Mouse (Mus musculus): ENCODE measurements around the gene Mvb12b. TPM values are rescaled to one million over a fixed set of nuclear protein-coding genes. Genes with fewer than 3 reads are reported as not detected.
A peak's percentile ranks its signal among the peaks of the same experiment; 100 is the strongest.

Gene Mvb12b
- total and polyA plus RNA-seq, 2 experiments from 2014 or later: 68.1 to 155 TPM

- WGBS: 51% methylated on average over 6 of the region's 6 CpGs
- no peak overlapping the region for H3K4me3 ChIP-seq (ENCODE audit: low read depth, low read length)
- no peak overlapping the region for H3K4me2 ChIP-seq (ENCODE audit: low read depth, low read length, poor library complexity, severe bottlenecking)
- H3K4me1 ChIP-seq (ENCODE audit: insufficient read depth, low read length): peaks cover 12% of the 10 kb centered on the region; the same call in 1 of the 2 replicates
- ATAC-seq (ENCODE audit: low FRiP score) (no peak), DNase-seq (ENCODE audit: low spot score) (no peak)
- no peak overlapping the region for H3K27ac ChIP-seq (ENCODE audit: low read depth, low read length)
- TF ChIP-seq CTCF (IDR thresholded peaks at IDR 0.05): no peak
- H3K27me3 ChIP-seq (ENCODE audit: insufficient read depth, low read length): no peaks in the 10 kb centered on the region
- H3K9me3 ChIP-seq (ENCODE audit: low read length): no peaks in the 10 kb centered on the region
- no peak overlapping the region for H3K9ac ChIP-seq (replicated peaks; ENCODE audit: low read length, poor library complexity, severe bottlenecking)
- H3K36me3 ChIP-seq (ENCODE audit: insufficient read depth, low read length): no peaks in the 10 kb centered on the region
Measured at GRCm38 (mm10) chr2:33786064-33786463, 101.7 kb downstream of the Mvb12b start.

DNA sequence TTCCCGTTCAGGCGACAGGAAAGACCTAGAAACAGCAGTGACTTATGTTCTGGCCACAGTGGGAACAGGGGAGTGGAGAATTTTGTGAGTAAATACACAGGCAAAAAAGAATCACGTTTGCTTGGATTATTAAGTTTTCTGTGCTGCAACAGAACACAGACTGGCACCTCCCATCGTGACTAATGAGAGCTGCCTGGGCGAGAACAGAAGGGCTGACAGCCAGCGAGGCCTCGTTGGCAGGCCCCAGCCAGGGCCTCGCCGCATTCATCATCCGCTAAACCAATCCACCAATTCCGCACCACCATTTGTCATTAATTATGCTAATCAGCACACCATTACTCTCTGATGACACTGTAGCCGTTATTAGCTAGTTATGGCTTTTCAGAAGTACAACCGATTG lies 102.2 kb downstream of the Mvb12b start:
- Histone ChIP-seq H3K4me2 (ENCODE audit: low read depth, low read length, poor library complexity, severe bottlenecking) (no peak overlapping the region), H3K9ac (replicated peaks; ENCODE audit: low read length, poor library complexity, severe bottlenecking) (0 out of 2 replicates have a peak overlapping the region, but pooled peaks have one; percentile 1), H3K4me3 (ENCODE audit: low read depth, low read length) (no peak overlapping the region), H3K9me3 (ENCODE audit: low read length) (no peaks in the 10 kb centered on the region), H3K27ac (ENCODE audit: low read depth, low read length) (no peak overlapping the region), H3K27me3 (ENCODE audit: insufficient read depth, low read length) (no peaks in the 10 kb centered on the region), H3K4me1 (ENCODE audit: insufficient read depth, low read length) (peaks cover 12% of the 10 kb centered on the region; the same call in 1 of the 2 replicates), H3K36me3 (ENCODE audit: insufficient read depth, low read length) (no peaks in the 10 kb centered on the region)
- peak; percentile 86 for DNase-seq (ENCODE audit: low spot score)
- TF ChIP-seq CTCF (IDR thresholded peaks at IDR 0.05): no peak
- no peak; the same call in 1 of the 2 replicates for ATAC-seq (ENCODE audit: low FRiP score)
- WGBS: 16% methylated on average over 13 of the region's 13 CpGs

- no peak for ATAC-seq (ENCODE audit: low FRiP score)
Measured at GRCm38 (mm10) chr2:33784721-33785120, 103.0 kb downstream of the Mvb12b start.

GRCm38 (mm10) chr2:33783419-33783818 lies 104.3 kb downstream of the Mvb12b start:
- no peak for ATAC-seq (ENCODE audit: low FRiP score)
- peaks cover 12% of the 10 kb centered on the region; the same call in 1 of the 2 replicates for H3K4me1 ChIP-seq (ENCODE audit: insufficient read depth, low read length)

More at GRCm38 (mm10) chr2:33784721-33785120, 103.0 kb downstream of the Mvb12b start:
- no peaks in the 10 kb centered on the region for H3K9me3 ChIP-seq (ENCODE audit: low read length)
- H3K27me3 ChIP-seq (ENCODE audit: insufficient read depth, low read length): no peaks in the 10 kb centered on the region
- H3K4me1 ChIP-seq (ENCODE audit: insufficient read depth, low read length): peaks cover 12% of the 10 kb centered on the region; the same call in 1 of the 2 replicates
- no peak for DNase-seq (ENCODE audit: low spot score)
- 76% methylated on average over 1 of the region's 1 CpGs for WGBS
- H3K4me2 ChIP-seq (ENCODE audit: low read depth, low read length, poor library complexity, severe bottlenecking): no peak overlapping the region
- TF ChIP-seq CTCF (IDR thresholded peaks at IDR 0.05): no peak
- H3K4me3 ChIP-seq (ENCODE audit: low read depth, low read length): no peak overlapping the region
- no peak overlapping the region for H3K9ac ChIP-seq (replicated peaks; ENCODE audit: low read length, poor library complexity, severe bottlenecking)
- no peaks in the 10 kb centered on the region for H3K36me3 ChIP-seq (ENCODE audit: insufficient read depth, low read length)
- no peak overlapping the region for H3K27ac ChIP-seq (ENCODE audit: low read depth, low read length)

GRCm38 (mm10) chr2:33781655-33782400 lies 105.9 kb downstream of the Mvb12b start:
- H3K27me3 ChIP-seq (ENCODE audit: insufficient read depth, low read length): no peaks in the 10 kb centered on the region
- 47% methylated on average over 11 of the region's 11 CpGs for WGBS
- H3K4me1 ChIP-seq (ENCODE audit: insufficient read depth, low read length): peaks cover 12% of the 10 kb centered on the region; the same call in 1 of the 2 replicates
- no peak overlapping the region for H3K9ac ChIP-seq (replicated peaks; ENCODE audit: low read length, poor library complexity, severe bottlenecking)
- no peak overlapping the region for H3K4me2 ChIP-seq (ENCODE audit: low read depth, low read length, poor library complexity, severe bottlenecking)
- 0 out of 2 replicates have a peak overlapping the region, but pooled peaks have one; percentile 55 for H3K27ac ChIP-seq (ENCODE audit: low read depth, low read length)
- no peaks in the 10 kb centered on the region for H3K36me3 ChIP-seq (ENCODE audit: insufficient read depth, low read length)
- DNase-seq (ENCODE audit: low spot score) (no peak), ATAC-seq (ENCODE audit: low FRiP score) (no peak)
- TF ChIP-seq CTCF (IDR thresholded peaks at IDR 0.05): no peak
- H3K4me3 ChIP-seq (ENCODE audit: low read depth, low read length): no peak overlapping the region
- H3K9me3 ChIP-seq (ENCODE audit: low read length): no peaks in the 10 kb centered on the region

More at GRCm38 (mm10) chr2:33783419-33783818, 104.3 kb downstream of the Mvb12b start:
- 91% methylated on average over 7 of the region's 7 CpGs for WGBS
- no peaks in the 10 kb centered on the region for H3K9me3 ChIP-seq (ENCODE audit: low read length)
- H3K4me3 ChIP-seq (ENCODE audit: low read depth, low read length): no peak overlapping the region
- DNase-seq (ENCODE audit: low spot score): no peak
- no peak for TF ChIP-seq CTCF (IDR thresholded peaks at IDR 0.05)
- H3K27me3 ChIP-seq (ENCODE audit: insufficient read depth, low read length): no peaks in the 10 kb centered on the region
- no peak overlapping the region for H3K9ac ChIP-seq (replicated peaks; ENCODE audit: low read length, poor library complexity, severe bottlenecking)
- no peak overlapping the region for H3K27ac ChIP-seq (ENCODE audit: low read depth, low read length)
- no peak overlapping the region for H3K4me2 ChIP-seq (ENCODE audit: low read depth, low read length, poor library complexity, severe bottlenecking)
- no peaks in the 10 kb centered on the region for H3K36me3 ChIP-seq (ENCODE audit: insufficient read depth, low read length)

GRCm38 (mm10) chr2:33778466-33778865 lies 109.3 kb downstream of the Mvb12b start:
- Histone ChIP-seq H3K36me3 (ENCODE audit: insufficient read depth, low read length) (peaks cover 5% of the 10 kb centered on the region; the same call in 1 of the 2 replicates), H3K27ac (ENCODE audit: low read depth, low read length) (no peak overlapping the region), H3K4me1 (ENCODE audit: insufficient read depth, low read length) (peaks cover 6% of the 10 kb centered on the region; the same call in 1 of the 2 replicates), H3K4me2 (ENCODE audit: low read depth, low read length, poor library complexity, severe bottlenecking) (no peak overlapping the region), H3K9ac (replicated peaks; ENCODE audit: low read length, poor library complexity, severe bottlenecking) (no peak overlapping the region), H3K9me3 (ENCODE audit: low read length) (no peaks in the 10 kb centered on the region), H3K27me3 (ENCODE audit: insufficient read depth, low read length) (no peaks in the 10 kb centered on the region), H3K4me3 (ENCODE audit: low read depth, low read length) (no peak overlapping the region)
- no peak for TF ChIP-seq CTCF (IDR thresholded peaks at IDR 0.05)
- ATAC-seq (ENCODE audit: low FRiP score): no peak
- WGBS: 83% methylated on average over 4 of the region's 4 CpGs
- no peak for DNase-seq (ENCODE audit: low spot score)

Measured in midbrain, postnatal 0 days (tissue).